Mouse (Mus musculus) layer of hippocampus, postnatal 36 days (tissue): ENCODE measurements at regions not wholly inside any gene's neighbourhood (a gene's known extent, or its start where the extent isn't known, plus 50 kb on each side); places are given as distances from the start of the nearest gene placed in this dataset.

Experiments
- DNase-seq, 2 experiments: peaks; one replicate each; pipeline ENCODE4 v3.0.0; 2022

GRCm38 (mm10) chr9:32906233-32906872, 270.3 kb downstream of the Ets1 start:
- DNase-seq: no peak

- DNase-seq: no peak
These were observed 274.6 kb downstream of the Ets1 start for GRCm38 (mm10) chr9:32910641-32911040.

GRCm38 (mm10) chr9:32915633-32916032, 279.6 kb downstream of the Ets1 start:
- no peak for DNase-seq

DNA sequence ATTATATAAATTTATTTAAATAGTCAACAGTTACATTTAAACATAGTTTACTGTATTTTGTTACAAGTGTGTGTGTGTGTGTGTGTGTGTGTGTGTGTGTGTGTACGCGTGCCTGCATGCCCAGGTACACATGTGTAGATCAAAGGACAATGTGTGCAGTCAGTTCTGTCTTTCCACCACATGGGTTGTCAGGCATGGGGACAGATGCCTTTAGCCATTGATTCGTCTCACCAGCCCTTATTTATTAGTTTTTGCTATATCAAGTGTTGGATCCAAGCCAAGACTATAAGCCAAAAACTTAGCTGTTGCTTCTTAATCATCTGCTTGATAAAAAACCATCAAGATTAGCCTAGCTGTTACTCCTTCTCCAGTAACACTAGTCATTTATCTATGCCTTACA, 280.7 kb downstream of the Ets1 start:
- DNase-seq: no peak

DNA sequence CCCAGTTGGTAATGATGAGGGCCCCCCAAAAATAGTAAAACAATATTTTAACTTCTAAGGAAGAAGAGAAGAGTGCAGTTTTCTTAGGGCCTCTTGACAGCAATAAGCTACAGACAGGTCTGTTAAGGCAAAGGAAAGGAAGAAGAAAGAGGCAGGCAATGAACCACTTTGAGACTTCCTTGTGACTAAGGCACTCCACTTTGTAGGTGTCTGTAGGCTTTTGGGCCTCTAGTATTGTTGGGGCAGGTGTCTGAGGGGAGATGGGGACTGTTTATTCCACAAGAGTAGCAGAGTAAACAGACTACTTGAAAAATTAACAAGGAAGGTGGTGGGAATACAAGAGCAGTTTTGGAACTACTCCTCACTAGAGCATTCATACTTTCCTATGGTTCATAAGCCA, 287.9 kb downstream of the Ets1 start:
- DNase-seq: no peak

GRCm38 (mm10) chr9:32924333-32924886, 288.4 kb downstream of the Ets1 start:
- no peak for DNase-seq

DNA sequence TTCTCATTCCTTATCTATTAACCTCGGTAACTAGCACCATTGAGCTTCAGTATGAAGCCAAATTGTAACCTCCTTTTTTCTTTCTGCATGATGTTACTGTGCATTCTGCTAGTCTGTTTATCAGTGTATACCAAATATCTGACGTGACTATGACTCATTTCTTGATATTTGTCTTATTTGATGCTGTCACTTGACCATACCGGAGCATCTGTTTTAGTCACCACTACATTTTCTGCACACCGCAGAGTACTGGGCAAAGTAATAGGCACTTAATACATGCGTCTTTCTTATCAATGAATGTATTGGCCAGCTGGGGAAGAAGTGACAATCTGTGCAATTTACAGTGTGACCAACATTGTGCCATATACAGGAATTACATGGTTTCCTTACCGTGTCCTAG, 289.0 kb downstream of the Ets1 start:
- no peak for DNase-seq

DNA sequence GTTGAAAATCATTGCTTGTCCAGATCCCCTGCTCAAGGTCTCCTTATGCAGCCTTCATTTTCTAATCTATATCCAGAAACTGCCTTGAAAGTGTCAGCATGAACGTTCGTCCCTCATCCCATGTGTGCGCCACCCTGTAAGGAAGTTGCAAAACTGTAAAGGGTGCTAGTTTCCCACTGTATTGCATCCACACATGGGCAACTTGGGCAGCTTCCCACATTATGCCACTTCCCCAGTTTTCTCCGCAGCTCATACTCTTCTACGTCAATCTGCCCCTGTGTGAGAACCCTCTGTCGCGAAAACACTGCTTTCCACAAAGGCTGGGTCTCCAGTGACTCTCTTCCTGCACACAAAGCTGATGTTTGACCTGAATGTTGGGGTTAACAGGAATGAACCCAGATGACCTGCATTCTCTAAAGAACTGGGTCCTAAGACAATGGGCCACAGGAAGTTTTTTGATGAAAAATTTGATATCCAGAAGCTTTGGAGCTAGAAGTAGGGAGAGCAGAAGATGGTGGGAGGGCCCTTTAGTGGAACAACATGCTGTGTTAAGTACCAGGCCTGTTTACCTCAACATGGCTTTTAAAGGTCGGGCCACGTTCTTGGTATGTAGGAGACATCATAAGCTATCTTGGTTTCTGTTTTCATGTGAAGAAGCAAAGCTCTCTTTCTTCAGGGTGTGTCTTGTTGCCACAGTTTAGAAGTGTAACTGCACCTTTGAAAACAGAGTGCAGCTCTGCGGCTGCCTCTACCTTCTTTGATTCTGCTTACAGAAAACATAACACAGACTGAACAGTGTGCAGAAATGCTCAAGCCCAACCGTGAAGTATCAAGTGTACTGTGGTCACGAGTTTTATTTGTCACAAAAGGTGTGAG, 289.9 kb downstream of the Ets1 start:
- DNase-seq: no peak

DNA sequence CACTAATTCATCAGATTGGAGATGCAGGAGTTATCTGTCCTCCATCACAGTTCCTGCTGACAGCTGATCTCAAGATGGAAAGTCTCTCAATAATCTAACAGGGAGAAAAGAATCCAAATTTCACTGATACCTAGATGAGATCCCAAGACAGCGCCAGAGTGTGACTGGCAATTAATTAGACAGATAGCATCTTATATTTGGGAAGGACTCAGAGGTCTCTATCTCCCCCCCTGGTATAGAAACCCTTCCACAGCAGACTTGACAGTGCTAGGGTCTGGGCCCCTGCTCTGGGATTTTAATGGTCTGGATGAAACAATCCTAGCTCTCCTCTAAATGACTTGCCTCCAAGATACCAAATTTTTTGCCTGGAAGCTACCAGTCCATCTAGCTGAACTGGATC, 291.6 kb downstream of the Ets1 start:
- no peak for DNase-seq

GRCm38 (mm10) chr9:32928289-32929000, 292.4 kb downstream of the Ets1 start:
- DNase-seq: no peak

GRCm38 (mm10) chr9:32929331-32929730, 293.3 kb downstream of the Ets1 start:
- no peak for DNase-seq

DNA sequence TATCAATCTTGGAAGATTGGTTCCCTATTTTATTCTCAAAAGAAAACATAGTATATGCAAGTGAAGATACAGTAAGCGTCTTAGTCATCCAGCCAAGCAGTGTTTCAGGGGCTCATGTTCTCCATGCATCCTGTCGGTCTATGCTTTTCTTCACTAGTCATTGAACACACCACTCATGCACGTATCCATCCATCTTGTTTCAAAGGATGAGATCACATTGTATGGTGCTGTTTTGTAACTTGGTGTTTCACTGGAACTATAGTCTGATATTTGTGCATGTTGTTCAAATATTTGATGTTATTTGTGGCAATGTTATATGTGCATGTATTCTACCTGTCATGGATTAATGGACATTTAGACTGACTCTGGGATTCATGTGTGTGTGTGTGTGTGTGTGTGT, 293.8 kb downstream of the Ets1 start:
- DNase-seq: no peak

DNA sequence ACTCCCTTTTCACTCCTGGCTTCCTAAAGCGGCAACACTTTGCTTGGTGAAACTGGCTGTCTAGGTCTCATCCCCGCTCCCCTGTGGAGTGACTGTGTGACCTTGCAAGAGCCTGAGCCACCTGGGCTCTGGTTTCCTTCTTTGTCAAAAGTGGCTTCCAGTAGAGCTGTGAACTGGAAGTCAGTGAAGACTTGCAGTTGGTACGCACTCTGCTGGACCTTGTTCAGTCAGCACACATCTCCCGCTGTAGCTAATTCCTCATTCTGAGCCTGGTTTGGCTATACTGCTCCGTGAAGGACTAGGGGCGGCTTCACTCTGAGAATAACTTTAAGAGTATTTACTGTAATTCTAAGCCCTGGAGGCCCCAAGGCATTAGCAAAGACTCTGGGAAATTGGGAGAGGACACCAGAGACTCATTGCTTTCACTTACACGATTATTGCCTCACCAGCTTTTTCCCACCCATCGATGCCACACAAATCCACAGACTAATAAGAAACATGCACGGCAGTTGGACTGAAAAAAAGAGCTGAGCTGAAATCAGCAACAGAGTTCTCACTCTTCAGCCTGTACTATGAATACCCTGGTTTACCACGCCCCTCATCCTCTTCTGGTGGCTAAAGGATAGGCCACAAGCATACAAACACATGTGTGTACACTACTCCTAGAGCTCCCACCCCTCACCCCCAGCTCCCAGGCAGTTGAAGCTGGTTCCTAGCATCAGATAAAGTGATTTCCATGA, 295.4 kb downstream of the Ets1 start:
- no peak for DNase-seq

DNA sequence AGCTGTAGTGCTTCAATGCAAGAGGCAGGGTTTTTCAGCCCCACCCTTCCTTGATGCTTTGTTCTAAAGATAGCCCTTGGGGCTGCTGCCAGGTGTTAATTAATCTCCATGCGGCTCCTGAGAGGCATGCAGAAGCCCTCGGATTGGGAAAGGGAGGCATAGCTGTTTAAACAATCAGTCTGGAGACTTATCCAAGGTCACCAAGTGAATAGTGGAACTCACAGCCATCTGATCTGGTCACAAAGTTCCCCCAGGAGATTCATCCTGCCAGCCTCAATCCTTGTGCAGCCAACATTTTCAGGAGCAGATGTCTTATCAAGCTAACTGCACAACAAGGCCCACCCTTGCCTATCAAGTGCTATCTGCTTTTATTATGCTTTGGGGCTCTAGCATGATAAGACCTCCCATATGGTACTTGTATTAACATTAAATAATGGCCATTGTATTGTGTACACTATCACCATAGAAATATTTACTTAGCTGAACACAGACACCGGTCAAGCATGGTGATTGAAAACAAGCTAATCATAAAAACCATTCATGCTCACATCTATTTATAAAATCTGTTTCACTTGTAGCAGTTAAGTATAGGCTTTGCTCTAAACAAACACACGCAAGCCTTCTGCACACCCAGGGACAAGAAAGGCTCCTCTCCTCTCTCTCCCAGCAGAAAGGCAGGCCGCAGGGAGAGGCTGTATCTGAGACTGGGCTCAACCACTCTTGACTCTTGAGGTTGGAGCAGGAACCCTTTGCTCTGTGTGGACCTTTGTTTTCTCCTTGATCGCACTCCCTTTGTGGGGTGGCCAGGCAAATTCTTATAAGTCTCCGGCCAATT, 297.4 kb downstream of the Ets1 start:
- no peak for DNase-seq

DNA sequence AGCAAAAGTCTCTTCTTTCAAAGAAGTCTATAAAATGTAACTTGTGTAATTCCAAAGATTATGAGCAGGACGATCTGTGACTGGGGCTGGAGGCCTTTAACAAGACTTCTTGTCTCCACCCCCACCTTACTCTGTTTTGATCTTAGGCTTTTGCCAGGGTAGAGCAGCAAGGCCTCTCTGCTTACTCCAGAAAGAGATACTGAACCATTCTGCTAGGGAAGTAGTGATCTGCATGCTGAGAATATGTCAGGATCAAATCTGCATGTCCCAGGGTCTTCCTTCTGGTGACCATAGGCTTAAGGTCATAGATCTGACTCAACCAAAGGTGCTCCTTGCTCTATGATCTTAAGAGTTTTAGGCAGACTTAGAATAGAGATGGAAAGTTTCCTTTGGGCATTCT, 298.4 kb downstream of the Ets1 start:
- no peak for DNase-seq

- no peak for DNase-seq
These were observed 300.4 kb downstream of the Ets1 start for GRCm38 (mm10) chr9:32936462-32936861.

- no peak for DNase-seq
These were observed 301.4 kb downstream of the Ets1 start for GRCm38 (mm10) chr9:32937391-32937790.

DNA sequence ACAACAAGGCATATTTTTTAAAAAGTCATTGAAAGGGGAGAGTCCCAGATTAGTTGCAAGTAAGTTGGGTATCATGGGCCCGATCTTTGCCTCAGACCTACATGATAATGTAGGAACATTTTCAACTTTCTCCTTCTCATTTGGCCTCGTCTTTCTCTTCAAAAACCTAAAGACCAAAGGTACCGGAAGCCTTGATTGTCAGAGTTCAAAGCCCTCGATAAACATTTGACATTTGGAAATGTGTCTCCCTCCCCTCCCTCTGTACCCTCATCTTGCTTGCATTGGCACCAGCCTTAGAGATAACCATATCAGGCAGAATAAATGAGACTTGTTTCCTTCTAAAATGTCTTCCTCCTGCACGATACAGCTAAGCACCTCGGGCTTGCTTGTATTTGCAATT, 302.8 kb downstream of the Ets1 start:
- DNase-seq: no peak

DNA sequence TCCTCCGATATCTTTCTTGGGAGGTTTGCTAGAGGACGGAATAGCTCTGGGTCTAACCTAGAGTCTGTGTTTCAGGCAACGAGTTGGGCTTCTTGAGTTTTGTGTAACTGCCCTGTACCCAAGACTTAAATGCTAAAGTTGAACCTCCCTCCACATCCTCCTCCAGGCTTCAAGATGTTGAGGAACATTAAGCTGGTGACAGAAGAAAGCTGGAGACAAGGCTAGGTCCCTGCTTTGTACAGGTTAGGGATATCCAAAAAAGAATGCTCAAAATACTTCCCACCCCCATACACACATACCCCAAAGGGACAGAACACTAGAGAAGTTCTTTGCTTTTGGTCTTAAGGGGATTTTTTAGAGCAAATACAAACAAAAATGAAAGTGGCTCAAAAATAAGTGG, 303.6 kb downstream of the Ets1 start:
- no peak for DNase-seq

- DNase-seq: peak; percentile 54 to 74
These were observed 304.2 kb downstream of the Ets1 start for GRCm38 (mm10) chr9:32940111-32940813.
